Comparison of ENCODE assay signal across 10 mouse cellular contexts in genomic region chr4:82643022-82643733, GRCm38 (mm10).
DNase-seq lines count a peak whose midpoint lies in the region; ATAC-seq and TF ChIP-seq lines count a peak whose summit lies in the region.
"Had no signal": no experiment of that assay in that cellular context is flagged by ENCODE, and none has a peak within 500 bp of the region (broad histone marks: within the 10 kb centered on the region; RNA-seq: fewer than 3 reads in every experiment).

No protein-coding gene starts in this region.

- H3K9ac ChIP-seq in ES-Bruce4 (ENCODE audit: low read depth, poor library complexity, severe bottlenecking): no peak overlapping the region
- H3K9ac ChIP-seq in limb, embryonic 13.5 days: no peak overlapping the region
- H3K9ac ChIP-seq: heart, embryonic 13.5 days had no signal

- ATAC-seq in limb, embryonic 13.5 days (ENCODE audit: low FRiP score, low read depth): peak; percentile 18; the same call in 1 of the 2 replicates
- no peak for ATAC-seq in erythroid progenitor cell, adult 5-6 weeks (replicated peaks; ENCODE audit: low FRiP score, poor library complexity, severe bottlenecking)

- 60% methylated on average over 6 of the region's 6 CpGs for WGBS in limb, embryonic 13.5 days

- TF ChIP-seq EP300 in ES-Bruce4 (IDR thresholded peaks at IDR 0.05; ENCODE audit: insufficient read depth, low read depth, low read length): no peak

- no peaks in the 10 kb centered on the region for H3K9me3 ChIP-seq in ES-Bruce4 (replicated peaks; ENCODE audit: control insufficient read depth, insufficient read depth, low read length, poor library complexity, severe bottlenecking)
- no peaks in the 10 kb centered on the region for H3K9me3 ChIP-seq in limb, embryonic 13.5 days
- H3K9me3 ChIP-seq: heart, embryonic 13.5 days had no signal

- DNase-seq in gastrocnemius, adult 2 months: peak; percentile 45
- no peak for DNase-seq in gastrocnemius, postnatal 25 days
- DNase-seq in cerebellum, postnatal 36 days: peak; percentile 56 to 62
- DNase-seq in heart, postnatal 4 days: peak; percentile 68
- peak; percentile 71 for DNase-seq in retina, embryonic 14.5 days (ENCODE audit: low spot score)

- no peak for TF ChIP-seq POLR2A in ES-Bruce4 (IDR thresholded peaks at IDR 0.05; ENCODE audit: insufficient read depth, low read length)

- intact Hi-C loops in gastrocnemius, adult 2 months (cut with DNase I): loop anchor here (2.0 to 10.0 kb wide), 4 partner anchors 162 to 542 kb away; no protein-coding TSS in a partner anchor

- H3K4me2 ChIP-seq in limb, embryonic 13.5 days (replicated peaks): no peak overlapping the region
- H3K4me2 ChIP-seq: heart, embryonic 13.5 days had no signal

- peak; percentile 50 for TF ChIP-seq CTCF in gastrocnemius, adult 2 months (IDR thresholded peaks at IDR 0.05)
- peak; percentile 60 for TF ChIP-seq CTCF in ES-Bruce4 (IDR thresholded peaks at IDR 0.05; ENCODE audit: low read depth, low read length)

- no peak overlapping the region for H3K27ac ChIP-seq in gastrocnemius, adult 2 months
- no peak overlapping the region for H3K27ac ChIP-seq in ES-Bruce4 (ENCODE audit: insufficient read depth, low read length)
- no peak overlapping the region for H3K27ac ChIP-seq in limb, embryonic 13.5 days
- H3K27ac ChIP-seq: heart, embryonic 13.5 days had no signal

- H3K4me1 ChIP-seq in ES-Bruce4 (ENCODE audit: control insufficient read depth, insufficient read depth, low read length): no peaks in the 10 kb centered on the region
- H3K4me1 ChIP-seq in limb, embryonic 13.5 days: peaks cover 6% of the 10 kb centered on the region

- H3K36me3 ChIP-seq in ES-Bruce4 (ENCODE audit: control insufficient read depth, insufficient read depth, low read length, poor library complexity, severe bottlenecking): no peaks in the 10 kb centered on the region
- H3K36me3 ChIP-seq in limb, embryonic 13.5 days: no peaks in the 10 kb centered on the region
- H3K36me3 ChIP-seq: heart, embryonic 13.5 days had no signal

- no peaks in the 10 kb centered on the region for H3K27me3 ChIP-seq in ES-Bruce4 (ENCODE audit: control insufficient read depth, insufficient read depth, low read length, poor library complexity, severe bottlenecking)
- no peaks in the 10 kb centered on the region for H3K27me3 ChIP-seq in limb, embryonic 13.5 days
- H3K27me3 ChIP-seq: heart, embryonic 13.5 days had no signal

- no peak overlapping the region for H3K4me3 ChIP-seq in gastrocnemius, adult 2 months
- no peak overlapping the region for H3K4me3 ChIP-seq in ES-Bruce4 (ENCODE audit: low read depth, low read length)
- no peak overlapping the region for H3K4me3 ChIP-seq in limb, embryonic 13.5 days
- H3K4me3 ChIP-seq: heart, embryonic 13.5 days; myocyte had no signal
